Mouse (Mus musculus) layer of hippocampus, postnatal 14 days (tissue): ENCODE measurements around the gene Ak5. TPM values are rescaled to one million over a fixed set of nuclear protein-coding genes. Genes with fewer than 3 reads are reported as not detected.
A peak's percentile ranks its signal among the peaks of the same experiment; 100 is the strongest.
"Not testable (repeated sequence)": the region's sequence is repeated elsewhere in the genome, so short reads cannot be mapped to it uniquely, and the experiment has no call there.

Experiments used
- DNase-seq, 2 experiments: peaks; one replicate each; pipeline ENCODE4 v3.0.0; 2021 to 2022; ENCODE audit warnings: low spot score in 2 of 2, mixed read lengths in 1 of 2
- long read RNA-seq, 2 experiments: library from polyadenylated mRNA; stranded (forward); transcript quantifications; one replicate each; pipeline ENCODE4 v2.0.0; 2021
- total RNA-seq, 2 experiments: library from RNA; stranded (reverse); gene quantifications; 2 replicates each; pipeline ENCODE4 v1.2.3; 2021

Gene Ak5
- total RNA-seq, result 100 to 1,000 TPM; 214 to 220 TPM
- long read RNA-seq, experiment 1, transcript Ak5-201 (14 exons, 3,323 nt), result major isoform, 239 of 315 reads
- long read RNA-seq, experiment 1, partial matches to known transcripts, result 26 of 315 reads
- long read RNA-seq, experiment 1, other reads (novel, unspliced or antisense), result 50 of 315 reads
- long read RNA-seq, experiment 2, transcript Ak5-201 (14 exons, 3,323 nt), result major isoform, 301 of 384 reads
- long read RNA-seq, experiment 2, partial matches to known transcripts, result 39 of 384 reads
- long read RNA-seq, experiment 2, other reads (novel, unspliced or antisense), result 44 of 384 reads

- DNase-seq, result no peak
Measured at GRCm38 (mm10) chr3:152668239-152668638, at the start of gene Ak5. TSS of gene Ak5 (minus strand) at chr3:152668360.

DNA sequence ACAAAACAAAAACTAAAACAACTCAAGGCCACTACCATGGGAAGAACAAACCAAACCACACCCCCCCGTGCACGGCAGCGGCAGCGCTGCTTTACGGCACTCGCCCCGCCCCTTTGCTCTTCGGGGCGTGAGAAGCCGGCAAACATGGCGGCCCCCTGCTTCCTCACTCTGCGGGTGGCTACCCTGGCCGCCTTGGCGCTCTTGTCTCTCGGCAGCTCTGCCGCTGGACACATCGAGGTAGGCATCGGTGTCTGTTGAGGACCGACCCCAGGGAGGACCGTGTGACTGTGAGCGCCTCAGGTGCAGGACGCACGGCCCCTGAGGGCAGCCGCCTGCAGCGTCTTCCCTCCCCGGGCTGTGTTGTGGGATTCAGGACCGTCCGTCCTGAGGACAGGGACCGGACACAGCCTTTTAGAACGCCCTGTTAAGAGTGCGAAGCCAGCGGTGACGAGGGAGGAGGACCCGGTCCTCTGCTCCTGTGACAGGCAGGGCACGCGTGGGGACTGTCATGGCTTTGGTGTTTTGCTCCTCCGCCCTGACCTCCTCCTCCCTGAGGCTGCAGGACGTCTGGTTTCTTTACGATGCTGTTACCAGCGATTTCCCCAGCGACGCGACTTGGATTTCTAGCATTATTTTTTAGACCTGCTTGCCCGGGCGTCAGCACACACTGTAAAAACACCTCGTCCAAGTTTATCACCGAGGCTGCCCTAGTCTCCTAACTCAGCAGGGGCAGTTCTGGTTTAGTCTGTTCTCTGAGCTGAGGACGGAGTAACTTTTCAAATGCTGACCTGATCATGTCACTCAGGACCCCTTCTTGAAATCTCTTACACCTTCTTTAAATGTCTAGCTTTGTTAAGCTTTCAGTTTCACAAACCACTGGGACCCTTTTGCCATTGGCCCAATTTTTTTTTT is 46.1 kb upstream of the Ak5 start, which contains the start of gene Pigk:
Pigk (plus strand) TSS at position 110 of the 912 bp plus-strand sequence.
- peak; percentile 81 to 87 for DNase-seq

DNA sequence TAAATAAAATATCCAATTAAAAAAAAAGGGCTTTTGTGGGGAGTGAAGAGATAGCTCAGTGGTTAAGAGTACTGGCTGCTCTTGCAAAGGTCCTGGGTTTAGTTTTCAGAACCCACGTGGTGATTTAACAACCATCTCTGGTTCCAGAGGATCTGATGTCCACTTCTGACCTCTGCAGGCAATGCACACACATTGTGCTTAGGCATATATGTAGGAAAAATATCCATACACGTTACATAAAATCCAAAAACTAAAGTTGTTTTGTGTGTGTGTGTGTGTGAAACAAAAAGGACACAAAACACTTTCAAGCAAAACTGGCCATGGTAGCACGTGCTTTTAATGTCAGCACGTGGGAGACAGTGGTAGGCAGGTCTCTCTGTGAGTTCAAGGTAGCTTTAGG is 44.8 kb upstream of the Ak5 start:
- DNase-seq, result no peak

GRCm38 (mm10) chr3:152709936-152710335 is 41.8 kb upstream of the Ak5 start:
- DNase-seq, result no peak

- DNase-seq, result no peak
Measured at GRCm38 (mm10) chr3:152707321-152707823, 39.2 kb upstream of the Ak5 start.

DNA sequence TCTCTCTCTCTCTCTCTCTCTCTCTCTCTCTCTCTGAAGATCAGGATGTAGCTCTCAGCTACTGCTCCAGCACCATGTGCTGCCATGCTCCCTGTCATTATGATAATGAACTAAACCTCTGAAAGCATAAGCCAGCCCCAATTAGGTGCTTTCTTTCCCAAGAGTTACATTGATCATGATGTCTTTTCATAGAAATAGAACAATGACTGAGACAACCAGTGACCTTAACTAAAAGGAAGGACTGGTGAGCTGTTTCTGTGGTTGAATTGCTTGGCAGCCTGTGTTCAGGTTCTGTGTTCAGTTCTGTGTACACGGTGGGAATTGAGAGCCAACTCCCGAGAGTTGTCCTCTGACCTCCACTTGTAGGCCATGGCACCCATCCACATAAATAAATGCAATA is 38.7 kb upstream of the Ak5 start:
- no peak for DNase-seq

DNA sequence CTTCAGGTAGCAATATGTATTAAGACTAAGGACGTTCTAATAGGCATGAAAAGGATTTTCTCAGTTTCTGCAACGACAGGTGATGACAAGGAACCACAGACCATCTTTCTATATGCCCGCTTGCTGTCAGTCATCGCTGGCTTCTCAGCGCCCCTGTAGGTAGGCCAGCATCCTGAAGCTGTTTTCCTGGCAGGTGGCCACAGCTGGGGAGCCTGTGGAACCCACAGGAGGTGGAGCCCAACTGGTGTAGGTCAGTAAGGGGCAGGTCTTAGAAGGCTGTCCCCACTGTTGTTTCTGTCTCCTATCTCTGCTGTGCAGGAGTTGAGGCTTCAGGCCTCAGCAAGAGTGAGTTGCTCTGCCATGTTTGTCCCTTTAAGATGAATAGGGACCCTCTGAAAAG is 37.7 kb upstream of the Ak5 start:
- DNase-seq, result no peak

DNA sequence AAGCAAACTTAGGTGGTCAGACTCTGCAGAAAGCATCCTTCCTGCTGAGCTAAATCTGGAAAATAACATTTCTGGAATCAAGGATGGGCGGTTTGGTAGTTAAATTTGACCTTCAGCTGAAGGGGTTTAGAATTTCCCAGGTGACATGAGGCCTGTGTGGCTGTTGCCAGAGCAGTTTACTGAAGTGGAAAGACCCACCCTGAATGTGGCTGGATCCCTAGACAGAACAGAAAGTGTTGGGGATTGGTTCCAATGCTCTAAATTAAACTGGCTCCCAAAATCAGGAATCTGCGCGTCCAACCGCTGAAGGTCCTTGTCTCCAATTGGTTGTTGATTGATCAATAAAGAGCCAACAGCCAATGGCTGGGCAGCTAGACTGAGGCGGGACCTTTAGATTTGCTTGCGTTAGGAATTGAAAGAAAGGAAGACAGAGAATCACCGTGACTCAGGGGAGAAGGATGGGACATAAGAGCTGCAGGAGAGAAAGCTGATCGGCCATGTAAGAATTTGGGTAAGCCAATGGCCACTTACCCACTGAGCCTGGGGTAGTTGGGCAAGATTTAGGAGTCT is 34.2 kb upstream of the Ak5 start:
- DNase-seq, result no peak

GRCm38 (mm10) chr3:152701536-152701935 is 33.4 kb upstream of the Ak5 start:
- not testable (repeated sequence) for DNase-seq

DNA sequence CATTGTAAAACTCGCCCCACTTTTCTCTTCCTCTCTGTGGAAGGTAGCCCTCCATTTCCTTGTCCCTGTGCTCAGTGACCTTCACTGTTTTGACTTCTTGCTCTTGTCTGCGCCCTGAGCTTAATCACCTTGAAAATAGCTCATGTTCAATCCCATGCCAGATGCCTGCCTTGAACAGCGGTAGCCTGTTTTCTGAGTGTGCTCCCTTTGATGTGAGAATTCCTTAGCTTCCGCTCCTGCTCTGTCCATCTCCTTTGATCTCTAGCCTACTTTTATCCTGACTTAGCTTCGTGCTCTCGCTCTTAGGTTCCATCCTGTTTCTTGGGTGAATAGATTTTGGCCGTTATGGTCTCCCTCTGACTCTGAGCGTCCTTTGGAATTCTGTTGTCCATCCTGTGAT is 31.1 kb upstream of the Ak5 start:
- DNase-seq, result no peak

GRCm38 (mm10) chr3:152698017-152698416 is 29.9 kb upstream of the Ak5 start:
- DNase-seq, result no peak

GRCm38 (mm10) chr3:152694950-152695349 is 26.8 kb upstream of the Ak5 start:
- DNase-seq, result no peak

DNA sequence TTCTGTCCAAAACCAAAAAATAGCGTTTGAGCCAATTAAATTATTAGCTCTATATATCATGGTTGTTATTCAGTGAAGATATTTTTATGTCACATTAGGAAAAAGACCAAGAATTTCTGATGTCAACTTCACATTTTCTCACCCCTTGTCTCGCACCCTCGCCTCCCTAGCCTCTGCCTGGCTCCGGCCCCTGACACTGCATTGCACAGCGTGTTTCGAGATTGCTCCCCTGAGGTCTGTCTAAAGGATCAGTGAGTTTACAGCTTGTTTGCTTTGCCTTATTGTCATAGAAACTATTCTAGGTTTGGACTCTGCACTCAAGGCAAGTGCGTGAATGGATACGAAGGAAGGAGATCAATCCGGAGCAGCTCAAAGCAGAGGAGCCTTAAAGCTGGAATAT is 20.9 kb upstream of the Ak5 start:
- DNase-seq, result no peak

- no peak for DNase-seq
Measured at GRCm38 (mm10) chr3:152688532-152688931, 20.4 kb upstream of the Ak5 start.

DNA sequence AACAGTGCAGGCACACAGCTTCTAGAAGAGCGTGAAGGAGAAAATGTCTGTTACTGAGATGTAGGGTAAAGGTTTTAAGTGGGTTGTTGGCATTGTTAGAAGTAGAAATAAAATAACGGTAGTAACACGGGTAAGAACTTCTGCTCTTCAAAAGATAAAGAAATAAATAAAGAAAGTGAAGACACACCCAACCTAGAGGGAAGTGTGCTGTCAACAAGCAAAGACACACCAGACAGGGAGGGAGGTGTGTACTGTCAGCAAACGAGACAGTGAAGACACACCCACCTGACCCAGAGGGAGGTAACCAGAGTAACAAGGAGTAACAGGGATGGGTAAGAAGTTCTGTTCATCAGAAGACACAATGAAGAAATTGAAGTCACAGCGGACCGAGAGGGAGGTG is 6.5 kb upstream of the Ak5 start:
- no peak for DNase-seq

- no peak for DNase-seq
Measured at GRCm38 (mm10) chr3:152669783-152670182, 1.6 kb upstream of the Ak5 start.

DNA sequence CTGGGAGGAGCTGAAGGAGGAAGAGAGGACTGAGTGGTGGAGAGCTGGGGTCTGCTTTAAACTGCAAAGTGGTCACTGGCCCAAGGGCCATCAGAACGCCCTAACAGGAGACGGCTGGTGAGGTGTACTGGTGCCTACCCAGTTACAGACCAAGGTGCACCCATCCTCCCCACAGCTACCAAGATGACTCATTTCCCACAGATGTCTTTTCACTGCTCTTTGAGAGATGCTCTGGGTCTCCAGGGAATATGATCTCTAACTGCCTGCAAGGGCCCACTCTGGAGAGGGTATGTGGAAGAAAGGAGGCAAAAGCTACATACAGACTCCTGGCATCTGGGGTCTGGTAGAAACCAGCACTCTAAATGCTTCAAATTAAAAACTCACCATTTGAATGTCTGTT is 633 bp upstream of the Ak5 start:
- DNase-seq, result no peak

DNA sequence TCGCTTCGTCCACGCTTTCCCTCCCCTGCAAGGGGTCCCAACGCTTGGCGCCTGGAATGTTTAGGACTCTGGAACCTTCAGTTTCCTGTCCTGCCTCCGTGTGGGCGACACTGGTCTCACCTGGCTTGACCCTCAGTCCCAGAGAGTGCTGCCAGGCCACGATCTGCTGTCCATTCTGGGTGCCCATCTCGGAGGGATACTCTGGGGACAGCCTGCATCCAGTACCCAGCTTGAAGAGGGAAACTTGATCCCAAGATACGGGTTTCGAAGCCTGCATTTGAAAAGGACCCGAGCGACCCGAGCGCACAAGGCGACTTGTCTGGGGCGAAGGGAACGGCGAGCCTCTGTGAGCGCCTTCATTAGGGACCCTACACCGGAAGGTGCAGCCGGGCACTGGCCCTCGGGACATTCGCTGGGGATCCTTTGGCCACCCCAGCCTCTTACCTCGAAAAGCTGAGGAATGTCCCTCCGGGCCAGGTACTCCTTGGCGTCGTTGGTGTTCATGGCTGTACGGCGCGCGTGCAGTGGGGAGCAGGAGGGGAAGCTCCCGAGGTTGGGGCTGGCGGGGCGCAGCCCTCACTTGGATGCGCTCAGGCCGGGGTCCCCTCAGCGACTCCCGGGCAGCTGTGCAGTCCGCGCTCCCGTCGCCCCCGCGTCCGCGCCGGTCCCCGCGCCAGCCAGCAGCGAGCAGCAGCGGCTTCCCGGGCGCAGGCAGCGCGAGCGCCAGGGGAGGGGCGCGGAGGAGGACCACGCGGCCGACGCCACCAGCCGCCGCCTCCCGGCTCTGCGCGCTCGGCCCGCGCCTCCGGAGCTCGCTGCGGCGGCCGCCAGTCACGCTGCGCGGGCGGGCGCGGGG is 576 bp downstream of the Ak5 start:
- DNase-seq, result peak; percentile 47 to 57

GRCm38 (mm10) chr3:152666991-152667355 is 1.2 kb downstream of the Ak5 start:
- peak; percentile 24 to 35 for DNase-seq

DNA sequence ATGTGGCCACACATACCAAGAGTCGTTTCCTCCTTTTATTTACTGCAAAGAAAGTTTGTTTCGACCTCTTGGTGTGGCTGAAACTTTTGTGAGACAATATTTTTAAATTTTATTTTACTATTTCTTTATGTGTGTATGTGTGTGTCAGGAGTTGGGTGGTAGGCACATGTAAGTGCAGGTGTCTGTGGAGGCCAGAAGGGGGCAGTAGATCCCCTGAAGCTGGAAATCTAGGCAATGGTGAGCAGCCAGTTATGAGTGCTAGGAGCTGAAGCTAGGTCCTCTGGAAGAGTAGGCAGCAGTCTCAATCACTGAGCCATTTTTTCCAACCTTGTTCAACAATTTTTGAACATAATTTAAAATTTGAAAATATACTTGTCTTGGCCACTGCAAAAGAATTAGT is 9.6 kb downstream of the Ak5 start:
- DNase-seq, result no peak

- no peak for DNase-seq
Measured at GRCm38 (mm10) chr3:152651991-152652390, 16.2 kb downstream of the Ak5 start.
